Mouse (Mus musculus): Measurements from ENCODE around the gene Usp6nl. TPM values are rescaled to one million over a fixed set of nuclear protein-coding genes. Genes with fewer than 3 reads are reported as not detected.

Usp6nl gene
- total and polyA plus RNA-seq, 2 experiments from 2014 or later: 5.7 to 16.7 TPM

GRCm38 (mm10) chr2:6478361-6478965 is 156.0 kb downstream of the Usp6nl start:
- no peak for TF ChIP-seq CTCF (IDR thresholded peaks at IDR 0.05)
- no peaks in the 10 kb centered on the region for H3K27me3 ChIP-seq (ENCODE audit: insufficient read depth, low read length)
- WGBS: 63% methylated on average over 16 of the region's 16 CpGs
- no peak for DNase-seq (ENCODE audit: low spot score)
- no peak for ATAC-seq (ENCODE audit: low FRiP score)
- 0 out of 2 replicates have a peak, but pooled peaks cover 3% of the 10 kb centered on the region for H3K9me3 ChIP-seq (ENCODE audit: low read length)
- no peak overlapping the region for H3K4me2 ChIP-seq (ENCODE audit: low read depth, low read length, poor library complexity, severe bottlenecking)
- H3K9ac ChIP-seq (replicated peaks; ENCODE audit: low read length, poor library complexity, severe bottlenecking): no peak overlapping the region
- no peak overlapping the region for H3K4me3 ChIP-seq (ENCODE audit: low read depth, low read length)
- no peak overlapping the region for H3K27ac ChIP-seq (ENCODE audit: low read depth, low read length)
- peaks cover 5% of the 10 kb centered on the region; the same call in 1 of the 2 replicates for H3K4me1 ChIP-seq (ENCODE audit: insufficient read depth, low read length)
- H3K36me3 ChIP-seq (ENCODE audit: insufficient read depth, low read length): no peaks in the 10 kb centered on the region

DNA sequence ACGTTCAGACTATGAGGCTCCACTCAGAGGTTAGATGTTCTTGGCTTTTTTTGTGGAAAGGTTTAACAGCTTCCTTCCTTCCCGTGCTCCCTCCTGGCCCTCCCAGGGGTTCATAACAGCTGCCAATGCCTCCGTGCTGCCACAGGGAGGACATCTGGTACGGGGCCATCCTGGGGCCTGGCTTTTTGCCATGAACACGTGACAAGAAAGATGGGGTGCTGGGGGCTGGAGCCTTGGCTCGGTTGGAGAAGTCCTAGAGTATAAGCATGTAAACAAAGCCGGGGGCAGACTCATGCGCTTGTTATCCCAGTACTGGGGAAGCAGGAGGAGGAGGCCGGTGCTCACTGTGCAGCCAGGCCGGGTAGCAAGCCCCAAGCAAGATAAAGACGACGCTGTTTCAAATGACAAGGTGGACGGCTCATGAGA is 156.5 kb downstream of the Usp6nl start:
- H3K4me3 ChIP-seq (ENCODE audit: low read depth, low read length): no peak overlapping the region
- 0 out of 2 replicates have a peak, but pooled peaks cover 3% of the 10 kb centered on the region for H3K9me3 ChIP-seq (ENCODE audit: low read length)
- WGBS: 44% methylated on average over 13 of the region's 13 CpGs
- no peaks in the 10 kb centered on the region for H3K27me3 ChIP-seq (ENCODE audit: insufficient read depth, low read length)
- no peak overlapping the region for H3K4me2 ChIP-seq (ENCODE audit: low read depth, low read length, poor library complexity, severe bottlenecking)
- H3K4me1 ChIP-seq (ENCODE audit: insufficient read depth, low read length): peaks cover 5% of the 10 kb centered on the region; the same call in 1 of the 2 replicates
- H3K27ac ChIP-seq (ENCODE audit: low read depth, low read length): no peak overlapping the region
- ATAC-seq (ENCODE audit: low FRiP score): peak; percentile 42; the same call in 1 of the 2 replicates
- peak; percentile 61 for DNase-seq (ENCODE audit: low spot score)
- no peaks in the 10 kb centered on the region for H3K36me3 ChIP-seq (ENCODE audit: insufficient read depth, low read length)
- 0 out of 2 replicates have a peak, but pooled peaks have one; percentile 7 for TF ChIP-seq CTCF (IDR thresholded peaks at IDR 0.05)
- no peak overlapping the region for H3K9ac ChIP-seq (replicated peaks; ENCODE audit: low read length, poor library complexity, severe bottlenecking)

DNA sequence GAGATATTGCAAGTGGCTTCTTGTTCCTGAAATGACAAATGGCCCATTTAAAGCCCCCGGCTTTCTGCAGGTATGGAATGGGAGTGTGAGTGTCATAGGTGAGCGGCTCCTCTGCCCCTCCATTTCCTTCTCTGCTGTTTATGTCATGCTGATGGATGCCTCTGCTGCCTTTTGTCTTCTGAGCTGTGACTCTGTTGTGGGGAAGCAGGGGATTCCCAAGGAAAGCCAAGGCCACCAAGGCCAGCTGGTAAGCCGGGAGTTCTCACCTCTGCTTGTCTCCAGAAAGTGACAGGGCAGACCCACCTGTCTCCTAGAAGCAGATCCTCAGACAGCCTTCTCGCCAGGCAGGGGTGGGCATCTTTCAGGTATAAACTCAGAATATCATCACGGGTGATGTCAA is 157.2 kb downstream of the Usp6nl start:
- H3K4me3 ChIP-seq (ENCODE audit: low read depth, low read length): no peak overlapping the region
- peaks cover 5% of the 10 kb centered on the region; the same call in 1 of the 2 replicates for H3K4me1 ChIP-seq (ENCODE audit: insufficient read depth, low read length)
- H3K9ac ChIP-seq (replicated peaks; ENCODE audit: low read length, poor library complexity, severe bottlenecking): no peak overlapping the region
- 87% methylated on average over 5 of the region's 5 CpGs for WGBS
- no peaks in the 10 kb centered on the region for H3K27me3 ChIP-seq (ENCODE audit: insufficient read depth, low read length)
- DNase-seq (ENCODE audit: low spot score) (no peak), ATAC-seq (ENCODE audit: low FRiP score) (no peak)
- H3K27ac ChIP-seq (ENCODE audit: low read depth, low read length): no peak overlapping the region
- no peak overlapping the region for H3K4me2 ChIP-seq (ENCODE audit: low read depth, low read length, poor library complexity, severe bottlenecking)
- H3K36me3 ChIP-seq (ENCODE audit: insufficient read depth, low read length): no peaks in the 10 kb centered on the region
- 0 out of 2 replicates have a peak, but pooled peaks cover 3% of the 10 kb centered on the region for H3K9me3 ChIP-seq (ENCODE audit: low read length)
- TF ChIP-seq CTCF (IDR thresholded peaks at IDR 0.05): no peak

DNA sequence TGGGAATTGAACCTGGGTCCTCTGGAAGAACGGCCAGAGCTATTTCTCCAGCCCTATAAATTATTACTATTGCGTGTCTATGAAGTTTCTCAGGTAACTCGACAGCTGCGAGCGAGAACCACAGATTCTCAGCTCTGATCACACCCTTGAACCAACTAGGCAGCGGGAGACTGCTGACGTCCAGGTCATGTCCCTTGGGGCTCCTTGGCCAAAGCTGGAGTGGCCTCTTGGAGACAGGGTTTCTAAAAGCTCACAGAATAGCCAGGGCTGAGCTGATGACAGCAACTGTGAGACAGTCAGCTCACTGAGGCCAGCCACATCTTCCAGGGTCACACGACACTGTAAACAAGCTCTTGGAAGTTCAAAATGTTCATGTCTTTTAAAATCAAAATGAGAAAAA is 159.5 kb downstream of the Usp6nl start:
- no peaks in the 10 kb centered on the region for H3K36me3 ChIP-seq (ENCODE audit: insufficient read depth, low read length)
- TF ChIP-seq CTCF (IDR thresholded peaks at IDR 0.05): no peak
- DNase-seq (ENCODE audit: low spot score) (no peak), ATAC-seq (ENCODE audit: low FRiP score) (no peak)
- no peaks in the 10 kb centered on the region for H3K27me3 ChIP-seq (ENCODE audit: insufficient read depth, low read length)
- no peak overlapping the region for H3K27ac ChIP-seq (ENCODE audit: low read depth, low read length)
- peaks cover 5% of the 10 kb centered on the region; the same call in 1 of the 2 replicates for H3K4me1 ChIP-seq (ENCODE audit: insufficient read depth, low read length)
- H3K4me2 ChIP-seq (ENCODE audit: low read depth, low read length, poor library complexity, severe bottlenecking): no peak overlapping the region
- H3K4me3 ChIP-seq (ENCODE audit: low read depth, low read length): no peak overlapping the region
- no peaks in the 10 kb centered on the region for H3K9me3 ChIP-seq (ENCODE audit: low read length)
- WGBS: 95% methylated on average over 8 of the region's 8 CpGs
- H3K9ac ChIP-seq (replicated peaks; ENCODE audit: low read length, poor library complexity, severe bottlenecking): no peak overlapping the region

DNA sequence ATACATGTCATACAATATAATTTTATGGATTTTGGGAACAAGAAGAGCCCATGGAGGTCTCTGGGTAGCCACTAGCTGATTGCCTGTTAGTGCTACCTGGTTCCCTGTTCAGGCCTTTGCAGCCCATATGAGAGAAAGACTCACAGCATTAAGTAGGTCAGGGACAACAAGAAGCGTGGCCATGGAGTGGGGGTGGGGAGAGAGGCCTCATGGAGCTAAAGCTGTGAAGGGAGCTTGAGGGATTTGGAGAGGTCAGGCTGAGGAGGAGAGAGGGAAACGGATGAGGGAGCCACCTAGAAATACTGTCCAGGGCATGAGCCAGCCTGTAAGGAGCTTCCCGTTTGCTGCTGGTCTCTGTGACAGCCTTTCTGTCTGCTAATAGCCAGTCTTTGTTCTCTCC is 159.9 kb downstream of the Usp6nl start:
- no peaks in the 10 kb centered on the region for H3K9me3 ChIP-seq (ENCODE audit: low read length)
- H3K27me3 ChIP-seq (ENCODE audit: insufficient read depth, low read length): no peaks in the 10 kb centered on the region
- TF ChIP-seq CTCF (IDR thresholded peaks at IDR 0.05): no peak
- no peak overlapping the region for H3K9ac ChIP-seq (replicated peaks; ENCODE audit: low read length, poor library complexity, severe bottlenecking)
- no peak overlapping the region for H3K27ac ChIP-seq (ENCODE audit: low read depth, low read length)
- WGBS: 39% methylated on average over 3 of the region's 3 CpGs
- DNase-seq (ENCODE audit: low spot score) (no peak), ATAC-seq (ENCODE audit: low FRiP score) (no peak)
- no peaks in the 10 kb centered on the region for H3K36me3 ChIP-seq (ENCODE audit: insufficient read depth, low read length)
- peaks cover 5% of the 10 kb centered on the region; the same call in 1 of the 2 replicates for H3K4me1 ChIP-seq (ENCODE audit: insufficient read depth, low read length)
- no peak overlapping the region for H3K4me2 ChIP-seq (ENCODE audit: low read depth, low read length, poor library complexity, severe bottlenecking)
- no peak overlapping the region for H3K4me3 ChIP-seq (ENCODE audit: low read depth, low read length)
